Mouse (Mus musculus) urinary bladder, postnatal 36 days (tissue): ENCODE data around the gene Mpig6b.
"Not testable (repeated sequence)": the region's sequence is repeated elsewhere in the genome, so short reads cannot be mapped to it uniquely, and the experiment has no call there.

Source experiments
- DNase-seq, 2 experiments: peaks; one replicate each; pipeline ENCODE4 v3.0.0; 2022; ENCODE audit warnings: low spot score in 2 of 2, mixed read lengths in 1 of 2

Mpig6b gene

GRCm38 (mm10) chr17:35034896-35035295 is 31.1 kb downstream of the Mpig6b start:
- no peak for DNase-seq

- DNase-seq, result not testable (repeated sequence)
Measured at GRCm38 (mm10) chr17:35033703-35034102, 32.3 kb downstream of the Mpig6b start.

DNA sequence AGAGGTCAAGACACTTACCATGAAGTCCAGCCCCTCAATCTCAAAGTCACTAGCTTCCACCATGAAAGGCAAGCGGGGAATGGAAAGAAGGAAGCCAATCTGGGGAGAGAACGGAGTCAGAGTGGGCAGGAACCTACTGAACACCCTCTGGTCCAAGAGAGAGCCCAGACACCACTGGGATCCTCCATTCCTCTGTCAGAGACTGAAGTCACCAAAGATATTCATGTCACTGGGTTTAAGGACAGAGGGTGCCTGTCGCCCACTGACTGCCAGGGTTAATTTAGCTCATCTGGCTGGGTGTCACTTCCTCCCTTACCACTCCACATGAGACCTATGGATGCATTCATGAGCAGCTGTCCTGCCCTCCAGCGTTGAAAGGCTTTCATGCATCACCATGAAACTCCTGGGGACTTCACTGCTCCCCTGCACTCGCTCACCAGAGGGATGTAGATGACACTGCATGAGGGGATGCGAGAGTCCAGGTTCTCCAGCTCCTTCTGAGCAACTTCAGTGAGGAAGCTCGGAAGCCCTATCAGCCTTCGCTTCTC is 33.6 kb downstream of the Mpig6b start:
- DNase-seq, result no peak

DNA sequence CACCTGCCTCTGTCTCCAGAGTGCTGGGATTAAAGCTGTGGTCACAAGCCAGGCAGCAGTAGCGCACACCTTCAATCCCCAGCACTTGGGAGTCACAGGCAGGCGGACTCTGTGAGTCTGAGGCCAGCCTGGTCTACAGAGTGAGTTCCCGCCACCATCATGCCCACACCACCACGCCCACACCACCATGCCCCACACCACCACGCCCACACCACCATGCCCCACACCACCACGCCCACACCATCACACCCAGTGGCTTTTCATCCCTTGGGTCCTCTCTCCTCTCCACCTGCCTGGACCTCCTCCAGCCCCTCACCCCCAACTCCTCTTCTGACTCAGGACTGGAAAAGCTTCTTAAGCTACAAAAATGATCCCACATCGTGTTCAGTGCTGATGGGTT is 34.1 kb downstream of the Mpig6b start:
- no peak for DNase-seq

DNA sequence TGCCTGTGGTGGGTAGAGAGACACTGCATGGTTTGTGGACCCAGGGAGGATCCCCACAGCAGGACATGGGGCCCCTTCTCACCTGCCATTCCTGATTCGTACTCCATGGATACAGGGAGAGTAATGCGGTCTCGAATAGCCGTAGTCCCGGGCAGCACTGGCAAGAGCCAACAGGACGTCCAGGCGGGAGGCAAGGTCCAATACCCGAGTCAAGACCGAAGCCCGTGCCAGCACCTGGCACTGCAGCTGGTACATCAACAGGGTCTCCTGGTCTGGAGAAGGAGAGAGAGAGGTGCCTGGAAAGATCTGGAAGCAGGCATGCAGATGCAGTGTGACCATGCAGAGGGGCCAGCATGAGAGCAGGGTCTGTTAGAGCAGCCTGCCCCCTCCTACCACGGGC is 34.7 kb downstream of the Mpig6b start:
- DNase-seq, result no peak

DNA sequence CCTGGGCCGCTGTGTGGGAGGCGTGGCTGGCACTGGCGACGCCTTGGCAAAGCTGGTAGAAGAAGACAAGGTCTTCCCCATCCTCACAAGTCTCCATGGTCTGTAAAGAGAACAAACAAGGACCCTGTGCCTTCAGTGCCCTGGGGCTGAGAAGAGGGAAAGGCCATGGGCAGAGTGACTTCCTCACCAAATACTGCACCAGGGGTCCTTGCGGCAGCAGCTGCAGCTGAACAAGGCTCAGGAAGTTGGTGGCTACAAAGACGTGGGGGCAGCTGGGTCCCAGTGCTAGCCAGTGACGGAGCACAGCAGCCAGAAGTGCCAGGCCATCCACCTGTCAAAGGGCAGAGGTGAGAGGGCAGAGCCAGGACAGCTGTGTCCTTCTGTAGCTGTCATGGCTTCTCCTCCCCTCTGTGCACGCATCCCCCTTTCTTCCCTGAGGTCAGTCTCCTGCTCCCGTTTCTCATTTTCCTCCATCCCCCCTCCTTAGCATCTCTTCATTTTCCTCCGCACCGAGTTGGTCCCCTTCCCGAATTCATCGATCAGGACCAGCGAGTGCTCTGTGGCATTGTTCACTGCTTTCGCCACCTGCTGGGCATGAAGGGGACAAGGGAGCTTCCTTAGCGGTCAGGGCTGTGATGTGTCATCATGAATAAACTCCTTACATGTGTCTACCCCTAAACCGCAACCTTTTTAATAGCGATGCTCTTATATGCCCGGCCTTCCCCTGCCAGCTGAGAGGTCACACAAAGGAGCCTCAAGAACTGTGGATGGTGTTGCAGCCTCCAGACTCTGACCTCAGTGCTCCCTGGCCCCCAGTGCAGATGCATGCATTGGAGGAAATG is 36.1 kb downstream of the Mpig6b start:
- DNase-seq, result no peak

- no peak for DNase-seq
Measured at GRCm38 (mm10) chr17:35028315-35028714, 37.7 kb downstream of the Mpig6b start.

DNA sequence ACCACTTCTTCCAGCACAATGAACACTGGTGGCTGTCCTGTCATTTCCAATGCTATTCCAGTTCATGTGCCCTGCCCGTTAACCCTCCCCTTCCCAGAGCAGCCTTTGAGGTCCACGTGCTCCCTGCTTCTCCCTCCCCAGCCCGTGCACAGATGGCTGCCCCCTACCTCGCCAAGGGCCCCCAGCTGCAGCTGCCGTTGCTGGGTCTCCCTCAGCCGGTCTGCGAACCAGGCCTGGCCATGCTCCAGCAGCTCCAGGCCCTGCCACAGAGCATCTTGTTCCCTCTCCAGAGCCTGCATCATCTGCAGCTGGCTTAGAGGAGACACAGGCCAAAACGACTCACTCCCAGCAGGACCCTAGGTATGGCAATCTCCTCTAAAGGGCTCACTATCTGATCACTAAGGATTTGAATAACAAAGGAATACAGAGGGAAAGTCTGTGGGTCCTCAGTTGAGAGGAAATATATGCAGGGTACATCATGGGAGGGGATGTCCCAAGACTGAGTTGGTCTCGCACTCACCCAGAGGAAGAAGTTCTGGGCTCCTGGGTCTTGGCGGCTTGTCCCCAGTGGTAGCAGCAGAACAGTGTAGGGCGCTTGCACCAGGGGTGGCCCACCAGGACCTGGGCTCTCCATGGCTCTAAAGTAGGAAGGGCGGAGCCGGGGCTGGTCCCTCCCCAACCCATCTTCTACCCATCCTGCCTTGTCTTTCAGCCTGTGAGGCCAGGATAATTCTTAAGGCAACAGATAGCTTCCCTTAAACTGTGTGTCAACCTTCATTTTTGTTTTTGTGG is 38.5 kb downstream of the Mpig6b start, which contains the start of gene Sapcd1:
Gene Sapcd1 (minus strand): TSS at position 740 of the 792 bp plus-strand sequence.
- no peak for DNase-seq

GRCm38 (mm10) chr17:35026206-35026605 is 39.8 kb downstream of the Mpig6b start:
- DNase-seq, result no peak

DNA sequence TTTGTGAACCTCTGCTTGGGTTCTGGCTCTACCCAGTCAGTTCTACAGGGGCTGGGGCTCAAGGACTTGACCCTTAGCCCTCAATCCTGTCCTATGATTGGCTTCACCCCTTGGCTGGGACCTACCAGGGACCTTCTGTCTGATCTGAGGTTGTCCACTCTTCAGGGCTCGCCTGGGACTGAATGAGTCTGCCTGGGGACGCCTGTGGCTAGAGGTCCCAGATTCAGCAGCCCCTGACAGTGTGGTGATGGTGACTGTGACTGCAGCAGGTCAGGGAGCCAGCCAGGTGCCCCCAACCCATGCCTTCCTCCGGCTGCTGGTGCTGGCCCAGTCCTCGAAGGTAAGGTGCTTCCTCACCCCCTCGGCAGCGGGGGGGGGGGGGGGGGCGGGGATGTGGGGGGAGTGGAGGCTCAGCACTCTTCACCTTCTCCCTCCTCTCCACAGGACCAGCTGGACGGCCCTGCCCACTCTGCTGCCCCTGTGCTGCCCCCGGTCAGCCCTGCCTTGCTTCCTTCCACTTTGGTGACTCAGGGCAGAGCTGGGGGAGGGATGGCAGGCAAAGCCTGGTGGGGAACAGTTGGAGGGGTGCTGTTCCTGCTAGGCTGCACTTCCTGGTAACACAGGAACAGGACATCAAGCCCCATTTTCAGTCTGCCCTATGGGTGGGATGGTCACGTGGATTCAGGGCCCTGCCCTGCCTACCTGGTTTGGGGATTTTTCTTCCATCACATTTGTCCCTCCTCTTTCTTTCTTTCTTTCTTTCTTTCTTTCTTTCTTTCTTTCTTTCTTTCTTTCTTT is 41.1 kb downstream of the Mpig6b start:
- no peak for DNase-seq

DNA sequence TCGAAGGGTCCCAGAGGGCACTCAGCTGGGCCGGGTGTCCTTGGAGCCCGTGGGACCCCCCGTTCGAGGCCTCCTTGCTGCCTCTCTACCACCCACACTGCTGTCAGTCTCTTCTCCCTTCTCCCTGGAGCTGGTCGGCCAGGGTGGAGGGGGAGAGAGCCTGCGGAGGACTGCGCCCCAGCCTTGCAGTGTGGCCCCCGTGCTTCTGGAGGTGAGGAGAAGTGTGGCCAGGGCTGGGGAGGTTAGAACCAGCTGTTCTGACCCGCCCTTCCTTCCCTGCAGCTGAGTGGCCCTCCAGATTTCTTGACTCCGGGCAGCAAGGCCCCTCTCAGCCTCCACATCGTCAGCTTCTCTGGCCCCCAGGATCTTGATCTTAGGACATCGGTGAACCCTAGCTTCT is 41.7 kb downstream of the Mpig6b start:
- no peak for DNase-seq

DNA sequence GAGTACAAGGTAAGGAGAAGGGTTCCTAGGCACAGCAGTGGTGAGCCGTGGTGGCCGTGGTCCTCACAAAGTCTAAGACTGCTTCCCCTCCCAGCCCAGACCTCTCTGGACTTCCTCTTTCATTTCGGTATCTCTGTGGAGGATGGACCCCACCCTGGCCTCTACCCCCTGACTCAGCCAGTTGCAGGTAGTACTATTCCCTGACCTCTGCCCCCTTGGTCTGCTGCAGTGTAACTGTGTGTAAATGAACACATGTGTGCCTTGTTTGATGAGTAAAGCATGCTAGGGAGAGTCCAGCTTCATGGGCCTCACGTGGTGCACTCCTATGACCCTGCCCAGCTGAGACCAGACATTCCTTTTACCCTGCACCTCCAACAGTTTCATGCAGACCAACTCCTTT is 42.2 kb downstream of the Mpig6b start:
- DNase-seq, result no peak

DNA sequence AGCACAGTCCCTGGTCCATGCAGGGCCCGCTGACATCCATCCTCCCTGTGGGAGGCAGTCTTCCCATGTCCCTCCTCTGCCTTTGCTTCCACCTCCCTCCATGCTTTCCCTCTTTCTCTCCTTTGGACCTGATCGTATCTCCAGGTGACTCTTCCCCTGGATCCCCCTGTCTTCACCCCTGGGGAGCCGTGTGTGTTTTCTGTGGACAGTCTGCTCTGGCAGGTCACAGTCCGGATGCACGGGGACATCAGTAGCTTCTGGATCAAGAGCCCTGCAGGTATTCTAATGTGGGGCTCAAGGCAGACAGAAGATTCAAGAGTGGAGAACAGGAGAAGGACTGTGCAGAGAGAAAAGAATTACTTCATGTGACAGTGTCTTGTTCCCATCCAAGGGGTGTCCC is 42.8 kb downstream of the Mpig6b start:
- no peak for DNase-seq

DNA sequence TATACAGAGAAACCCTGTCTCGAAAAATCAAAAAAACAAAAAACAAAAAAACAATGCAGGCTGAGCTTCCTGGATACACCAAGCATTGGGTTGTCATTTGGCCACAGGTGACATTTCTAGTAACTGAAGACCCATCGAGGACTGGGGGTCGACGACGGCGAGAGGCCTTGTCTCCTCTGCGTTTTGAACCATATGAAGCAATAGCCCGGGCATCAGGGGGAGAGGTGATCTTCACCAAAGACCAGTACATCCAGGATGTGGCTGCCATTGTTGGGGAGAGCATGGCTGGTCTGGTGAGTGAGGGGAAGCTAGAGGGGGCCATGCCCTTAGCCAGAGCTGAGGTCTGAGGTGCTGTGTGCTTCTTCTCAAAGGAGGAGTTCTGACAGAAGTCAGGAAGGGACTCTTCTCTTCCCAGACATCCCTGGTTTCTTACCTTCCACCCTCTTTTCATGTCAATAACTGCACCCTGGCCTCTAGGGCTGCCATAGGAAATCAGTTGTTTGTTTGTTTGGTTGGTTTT is 43.4 kb downstream of the Mpig6b start:
- no peak for DNase-seq

DNA sequence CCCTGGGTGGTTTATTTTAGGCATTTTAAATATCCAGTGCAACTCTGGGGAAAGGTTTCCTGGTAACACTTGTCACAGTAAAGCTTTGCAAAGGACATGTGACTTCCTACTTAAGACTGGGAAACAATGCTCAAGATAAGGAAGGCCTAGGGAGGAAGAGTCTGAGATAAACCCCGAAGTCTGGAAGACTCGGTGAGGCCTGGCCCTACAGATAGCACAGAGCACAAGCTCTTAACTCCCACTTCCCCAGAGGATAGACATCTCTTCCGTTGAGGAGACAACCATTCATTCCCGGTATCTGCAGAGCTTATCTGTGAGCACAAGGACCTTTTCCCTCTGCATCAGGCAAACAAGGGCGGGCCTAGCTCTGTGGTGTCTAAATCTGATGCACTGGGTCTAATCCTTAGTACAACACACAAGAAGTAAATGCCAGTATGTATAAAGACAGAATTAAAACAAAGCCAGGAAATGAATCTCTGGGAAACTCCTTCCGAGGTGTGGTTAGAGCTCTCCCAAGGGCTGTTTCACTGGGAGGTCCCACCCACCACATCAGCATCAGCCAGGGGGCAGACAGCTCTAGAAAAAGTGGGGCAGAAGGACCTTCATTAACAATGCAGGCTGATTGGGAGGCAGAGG is 44.0 kb downstream of the Mpig6b start:
- DNase-seq, result no peak

DNA sequence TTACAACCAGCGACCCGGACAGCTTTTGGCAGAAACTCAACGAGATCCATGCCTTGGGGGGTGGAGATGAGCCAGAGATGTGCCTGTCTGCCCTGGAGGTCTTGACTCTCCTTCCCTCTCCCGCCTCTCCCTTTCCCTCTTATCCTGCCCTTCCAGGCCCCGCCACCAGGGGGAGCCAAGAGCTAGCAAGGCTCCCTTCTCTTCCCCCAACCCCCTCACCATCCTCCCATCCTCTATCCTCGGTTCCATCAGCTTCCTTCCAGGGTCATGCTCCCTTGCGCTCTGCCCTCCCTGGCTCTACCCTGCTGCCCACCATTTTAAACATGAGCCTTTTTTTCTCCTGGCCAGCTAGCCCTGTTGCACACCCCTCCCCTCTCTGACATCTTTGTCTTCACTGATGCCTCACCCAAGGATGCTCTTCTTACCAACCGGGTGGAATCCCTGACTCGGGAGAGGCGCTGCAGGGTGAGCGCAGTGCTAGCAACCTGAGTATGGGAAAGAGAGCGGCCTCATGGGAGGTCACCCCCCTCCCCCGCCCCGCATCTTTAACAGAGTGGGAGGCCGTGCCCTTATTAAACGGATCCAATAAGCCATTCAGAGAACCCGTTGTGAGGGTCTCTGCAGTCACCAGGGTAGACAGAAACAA is 44.7 kb downstream of the Mpig6b start:
- DNase-seq, result peak; percentile 75 to 87

DNA sequence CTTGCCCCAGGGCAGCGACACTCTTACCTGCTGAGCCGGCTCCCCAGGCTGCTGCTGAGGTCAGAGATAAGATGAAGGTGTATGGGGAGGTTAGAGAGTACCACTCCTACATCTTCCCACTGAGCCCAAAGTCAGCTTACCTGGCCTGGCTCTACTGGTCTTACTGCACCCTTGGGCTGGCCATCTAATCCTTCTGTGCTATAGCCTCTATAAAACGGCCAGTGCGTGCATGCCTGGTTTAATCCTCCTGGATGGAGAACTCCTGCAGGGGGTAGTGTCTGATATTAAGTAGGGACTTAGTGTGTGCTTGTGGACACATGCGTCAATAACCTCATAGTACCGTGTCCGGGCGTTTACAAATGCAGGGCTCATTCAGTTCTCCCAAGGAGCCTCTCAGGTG is 45.4 kb downstream of the Mpig6b start:
- DNase-seq, result no peak

DNA sequence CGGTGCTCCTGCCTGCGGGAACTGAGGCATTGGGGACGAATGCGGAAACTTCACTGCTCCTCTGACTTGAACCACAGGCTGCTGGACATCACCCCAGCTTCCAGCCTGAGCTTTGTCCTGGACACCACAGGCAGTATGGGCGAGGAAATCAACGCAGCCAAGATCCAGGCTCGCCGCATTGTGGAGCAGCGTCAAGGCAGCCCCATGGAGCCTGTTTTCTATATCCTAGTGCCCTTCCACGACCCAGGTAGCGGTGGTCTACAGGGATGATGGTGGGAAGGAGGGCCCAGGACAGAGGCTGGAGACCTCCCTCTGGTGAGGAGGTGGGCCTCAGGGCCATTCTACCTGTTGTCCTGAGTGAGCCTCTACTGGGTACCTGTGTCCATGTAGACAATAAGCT is 46.1 kb downstream of the Mpig6b start:
- DNase-seq, result no peak

- DNase-seq, result no peak
Measured at GRCm38 (mm10) chr17:35018171-35018570, 47.8 kb downstream of the Mpig6b start.

- DNase-seq, result no peak
Measured at GRCm38 (mm10) chr17:35017706-35018030, 48.3 kb downstream of the Mpig6b start.
